Mouse (Mus musculus): Measurements from ENCODE around the gene Fbxo33. TPM values are rescaled to one million over a fixed set of nuclear protein-coding genes. Genes with fewer than 3 reads are reported as not detected.

The Fbxo33 gene
- polyA plus RNA-seq, 1 experiment, result 20.2 TPM

GRCm38 (mm10) chr12:59195065-59195464 is 24.5 kb downstream of the Fbxo33 start:
- H3K36me3 ChIP-seq (ENCODE audit: control insufficient read depth, insufficient read depth, low read length, poor library complexity, severe bottlenecking), result peaks cover 5% of the 10 kb centered on the region
- no peaks in the 10 kb centered on the region for H3K27me3 ChIP-seq (ENCODE audit: control insufficient read depth, insufficient read depth, low read length, poor library complexity, severe bottlenecking)
- no peak overlapping the region for H3K27ac ChIP-seq (ENCODE audit: insufficient read depth, low read length)
- TF ChIP-seq CTCF (IDR thresholded peaks at IDR 0.05; ENCODE audit: low read depth, low read length), result no peak
- no peak for TF ChIP-seq EP300 (IDR thresholded peaks at IDR 0.05; ENCODE audit: insufficient read depth, low read depth, low read length)
- TF ChIP-seq POLR2A (IDR thresholded peaks at IDR 0.05; ENCODE audit: insufficient read depth, low read length), result no peak
- H3K9me3 ChIP-seq (replicated peaks; ENCODE audit: control insufficient read depth, insufficient read depth, low read length, poor library complexity, severe bottlenecking), result peaks cover 6% of the 10 kb centered on the region
- H3K4me3 ChIP-seq (ENCODE audit: low read depth, low read length), result no peak overlapping the region
- H3K4me1 ChIP-seq (ENCODE audit: control insufficient read depth, insufficient read depth, low read length), result no peaks in the 10 kb centered on the region
- no peak overlapping the region for H3K9ac ChIP-seq (ENCODE audit: low read depth, poor library complexity, severe bottlenecking)

- peaks cover 7% of the 10 kb centered on the region for H3K36me3 ChIP-seq (ENCODE audit: control insufficient read depth, insufficient read depth, low read length, poor library complexity, severe bottlenecking)
- TF ChIP-seq EP300 (IDR thresholded peaks at IDR 0.05; ENCODE audit: insufficient read depth, low read depth, low read length), result no peak
- no peak for TF ChIP-seq POLR2A (IDR thresholded peaks at IDR 0.05; ENCODE audit: insufficient read depth, low read length)
- TF ChIP-seq CTCF (IDR thresholded peaks at IDR 0.05; ENCODE audit: low read depth, low read length), result no peak
- peaks cover 4% of the 10 kb centered on the region; the same call in 1 of the 2 replicates for H3K9me3 ChIP-seq (replicated peaks; ENCODE audit: control insufficient read depth, insufficient read depth, low read length, poor library complexity, severe bottlenecking)
- H3K4me3 ChIP-seq (ENCODE audit: low read depth, low read length), result no peak overlapping the region
- no peaks in the 10 kb centered on the region for H3K27me3 ChIP-seq (ENCODE audit: control insufficient read depth, insufficient read depth, low read length, poor library complexity, severe bottlenecking)
- H3K9ac ChIP-seq (ENCODE audit: low read depth, poor library complexity, severe bottlenecking), result no peak overlapping the region
- no peak overlapping the region for H3K27ac ChIP-seq (ENCODE audit: insufficient read depth, low read length)
- no peaks in the 10 kb centered on the region for H3K4me1 ChIP-seq (ENCODE audit: control insufficient read depth, insufficient read depth, low read length)
These were observed 25.1 kb downstream of the Fbxo33 start for GRCm38 (mm10) chr12:59194341-59195003.

GRCm38 (mm10) chr12:59193637-59194036 is 25.9 kb downstream of the Fbxo33 start:
- no peaks in the 10 kb centered on the region for H3K27me3 ChIP-seq (ENCODE audit: control insufficient read depth, insufficient read depth, low read length, poor library complexity, severe bottlenecking)
- H3K9me3 ChIP-seq (replicated peaks; ENCODE audit: control insufficient read depth, insufficient read depth, low read length, poor library complexity, severe bottlenecking), result no peaks in the 10 kb centered on the region
- no peaks in the 10 kb centered on the region for H3K4me1 ChIP-seq (ENCODE audit: control insufficient read depth, insufficient read depth, low read length)
- H3K36me3 ChIP-seq (ENCODE audit: control insufficient read depth, insufficient read depth, low read length, poor library complexity, severe bottlenecking), result peaks cover 6% of the 10 kb centered on the region
- H3K27ac ChIP-seq (ENCODE audit: insufficient read depth, low read length), result no peak overlapping the region
- no peak overlapping the region for H3K9ac ChIP-seq (ENCODE audit: low read depth, poor library complexity, severe bottlenecking)
- TF ChIP-seq POLR2A (IDR thresholded peaks at IDR 0.05; ENCODE audit: insufficient read depth, low read length) (no peak), CTCF (IDR thresholded peaks at IDR 0.05; ENCODE audit: low read depth, low read length) (no peak), EP300 (IDR thresholded peaks at IDR 0.05; ENCODE audit: insufficient read depth, low read depth, low read length) (no peak)
- no peak overlapping the region for H3K4me3 ChIP-seq (ENCODE audit: low read depth, low read length)

DNA sequence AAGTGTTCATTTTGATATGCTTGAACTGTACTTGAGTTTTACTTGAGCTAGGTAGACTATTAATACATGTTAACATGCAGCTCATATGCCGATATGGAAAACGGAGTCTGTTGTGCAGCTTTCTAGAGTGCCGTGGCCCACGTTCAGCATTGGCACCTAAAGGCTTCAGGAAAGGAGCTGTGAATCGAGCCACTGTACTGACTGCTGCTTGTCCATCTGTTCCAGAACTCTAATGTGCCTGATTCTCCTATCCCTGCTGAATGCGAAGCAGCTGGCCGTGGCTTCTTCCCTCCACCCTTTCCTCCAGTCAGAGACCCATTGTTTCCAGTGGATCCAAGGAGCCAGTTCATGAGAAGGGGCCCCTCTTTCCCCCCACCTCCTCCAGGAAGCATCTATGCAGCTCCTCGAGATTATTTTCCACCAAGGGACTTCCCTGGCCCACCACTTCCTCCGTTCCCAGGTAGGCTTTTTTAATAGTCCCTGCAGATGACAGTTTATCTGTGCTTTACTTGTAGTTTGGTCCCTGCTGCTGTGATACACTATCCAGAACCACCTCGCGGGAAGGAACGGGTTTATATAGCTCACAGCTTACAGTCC is 31.3 kb downstream of the Fbxo33 start:
- Histone ChIP-seq H3K4me1 (ENCODE audit: control insufficient read depth, insufficient read depth, low read length) (no peaks in the 10 kb centered on the region), H3K9ac (ENCODE audit: low read depth, poor library complexity, severe bottlenecking) (no peak overlapping the region), H3K27ac (ENCODE audit: insufficient read depth, low read length) (no peak overlapping the region), H3K4me3 (ENCODE audit: low read depth, low read length) (no peak overlapping the region), H3K9me3 (replicated peaks; ENCODE audit: control insufficient read depth, insufficient read depth, low read length, poor library complexity, severe bottlenecking) (no peaks in the 10 kb centered on the region), H3K36me3 (ENCODE audit: control insufficient read depth, insufficient read depth, low read length, poor library complexity, severe bottlenecking) (peaks cover 12% of the 10 kb centered on the region), H3K27me3 (ENCODE audit: control insufficient read depth, insufficient read depth, low read length, poor library complexity, severe bottlenecking) (no peaks in the 10 kb centered on the region)
- TF ChIP-seq POLR2A (IDR thresholded peaks at IDR 0.05; ENCODE audit: insufficient read depth, low read length), result no peak
- TF ChIP-seq EP300 (IDR thresholded peaks at IDR 0.05; ENCODE audit: insufficient read depth, low read depth, low read length), result no peak
- no peak for TF ChIP-seq CTCF (IDR thresholded peaks at IDR 0.05; ENCODE audit: low read depth, low read length)

- TF ChIP-seq CTCF (IDR thresholded peaks at IDR 0.05; ENCODE audit: low read depth, low read length) (no peak), EP300 (IDR thresholded peaks at IDR 0.05; ENCODE audit: insufficient read depth, low read depth, low read length) (no peak), POLR2A (IDR thresholded peaks at IDR 0.05; ENCODE audit: insufficient read depth, low read length) (no peak)
- Histone ChIP-seq H3K9me3 (replicated peaks; ENCODE audit: control insufficient read depth, insufficient read depth, low read length, poor library complexity, severe bottlenecking) (no peaks in the 10 kb centered on the region; the same call in 1 of the 2 replicates), H3K36me3 (ENCODE audit: control insufficient read depth, insufficient read depth, low read length, poor library complexity, severe bottlenecking) (peaks cover 20% of the 10 kb centered on the region), H3K27ac (ENCODE audit: insufficient read depth, low read length) (no peak overlapping the region), H3K4me1 (ENCODE audit: control insufficient read depth, insufficient read depth, low read length) (no peaks in the 10 kb centered on the region), H3K27me3 (ENCODE audit: control insufficient read depth, insufficient read depth, low read length, poor library complexity, severe bottlenecking) (no peaks in the 10 kb centered on the region), H3K9ac (ENCODE audit: low read depth, poor library complexity, severe bottlenecking) (no peak overlapping the region), H3K4me3 (ENCODE audit: low read depth, low read length) (no peak overlapping the region)
These were observed 41.7 kb downstream of the Fbxo33 start for GRCm38 (mm10) chr12:59177814-59178213.

GRCm38 (mm10) chr12:59169935-59170334 is 49.6 kb downstream of the Fbxo33 start:
- H3K36me3 ChIP-seq (ENCODE audit: control insufficient read depth, insufficient read depth, low read length, poor library complexity, severe bottlenecking), result peaks cover 15% of the 10 kb centered on the region
- no peaks in the 10 kb centered on the region for H3K4me1 ChIP-seq (ENCODE audit: control insufficient read depth, insufficient read depth, low read length)
- H3K9me3 ChIP-seq (replicated peaks; ENCODE audit: control insufficient read depth, insufficient read depth, low read length, poor library complexity, severe bottlenecking), result no peaks in the 10 kb centered on the region
- no peak overlapping the region for H3K9ac ChIP-seq (ENCODE audit: low read depth, poor library complexity, severe bottlenecking)
- no peaks in the 10 kb centered on the region for H3K27me3 ChIP-seq (ENCODE audit: control insufficient read depth, insufficient read depth, low read length, poor library complexity, severe bottlenecking)
- H3K4me3 ChIP-seq (ENCODE audit: low read depth, low read length), result no peak overlapping the region
- H3K27ac ChIP-seq (ENCODE audit: insufficient read depth, low read length), result no peak overlapping the region
- TF ChIP-seq CTCF (IDR thresholded peaks at IDR 0.05; ENCODE audit: low read depth, low read length) (no peak), POLR2A (IDR thresholded peaks at IDR 0.05; ENCODE audit: insufficient read depth, low read length) (no peak), EP300 (IDR thresholded peaks at IDR 0.05; ENCODE audit: insufficient read depth, low read depth, low read length) (no peak)

All from ES-Bruce4 (cell line).